Mouse (Mus musculus) liver, adult (tissue): ENCODE results near the gene Prpf39.

Experiments
- GATA4 ChIP-seq: IDR thresholded peaks from 2 replicates; pipeline ENCODE4 v1.6.1; 2014; ENCODE audit warnings: mild to moderate bottlenecking, low read length; ENCODE audit not compliant: insufficient replicate concordance

Prpf39 gene

DNA sequence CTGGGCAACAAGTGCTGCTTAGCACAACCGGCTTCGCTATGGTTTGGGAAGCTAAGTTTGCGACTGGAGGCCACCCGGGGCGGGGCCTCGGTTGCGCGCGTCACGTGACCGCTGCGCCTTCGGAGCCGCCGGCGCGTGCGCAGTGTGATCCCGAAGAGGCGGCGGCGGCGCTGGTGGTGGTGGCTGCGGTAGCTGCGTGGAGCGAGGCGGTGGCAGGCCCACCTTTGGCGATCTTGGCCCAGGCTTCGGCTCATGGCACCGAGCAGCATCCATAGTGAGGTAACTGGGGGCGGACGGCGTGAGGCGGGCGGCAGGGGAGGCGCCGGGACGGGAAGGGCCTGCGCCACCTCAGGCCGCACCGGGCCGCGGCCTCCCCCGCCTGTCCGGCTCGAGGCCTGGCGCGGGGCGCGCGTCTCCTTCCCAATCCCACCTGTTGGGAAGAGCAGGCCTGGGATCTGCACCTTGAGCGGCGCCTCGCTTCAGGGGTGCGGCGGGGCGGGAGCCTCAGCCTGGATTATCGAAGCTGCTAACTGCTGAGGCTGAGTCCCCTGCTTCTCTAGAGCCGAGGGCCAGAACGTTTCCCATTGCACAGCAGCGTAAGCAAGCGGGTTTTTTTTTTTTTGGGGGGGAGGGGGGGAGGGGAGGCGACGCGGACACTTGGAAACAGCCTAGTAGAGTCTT, at the start of gene Prpf39:
Gene Prpf39, plus strand, starts transcription at position 144 of the 681 bp plus-strand sequence.
- TF ChIP-seq GATA4: no peak

DNA sequence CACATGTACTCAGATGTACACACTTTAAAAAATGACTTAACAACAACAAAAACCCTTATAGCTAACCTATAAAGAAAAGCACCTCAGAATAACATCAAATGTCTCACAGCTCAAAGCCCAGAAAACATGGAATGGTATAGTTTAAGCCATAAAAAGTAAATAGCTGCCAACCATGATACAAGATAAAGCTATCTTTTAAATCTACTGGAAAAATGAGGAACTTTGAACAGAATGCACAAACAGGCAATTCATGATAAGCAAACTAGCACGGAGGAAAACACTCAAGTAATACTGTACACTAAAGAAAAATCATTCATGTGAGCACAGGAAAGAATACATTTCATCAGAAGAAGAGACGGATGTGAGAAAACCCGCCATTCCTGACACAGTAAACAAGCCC, 28.4 kb upstream of the Prpf39 start:
- no peak for TF ChIP-seq GATA4

GRCm38 (mm10) chr12:65022842-65023241, 13.3 kb upstream of the Prpf39 start:
- TF ChIP-seq GATA4: no peak

DNA sequence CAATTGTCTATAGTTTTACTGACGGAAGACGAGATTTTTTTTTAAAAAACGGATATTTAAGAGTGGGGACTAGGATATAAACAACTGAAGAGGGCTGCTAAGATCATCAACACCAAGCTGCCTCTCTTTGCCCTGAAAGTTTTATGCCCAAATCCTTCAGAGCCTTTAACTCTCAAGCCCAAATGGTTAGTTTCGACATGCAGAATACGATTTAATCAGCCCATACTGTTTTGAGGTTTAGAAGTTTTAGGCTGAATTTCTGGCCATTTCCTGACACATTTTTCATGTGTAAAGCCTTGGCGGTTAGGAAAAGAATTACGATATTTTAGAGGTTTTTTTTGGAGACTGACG, 319 bp upstream of the Prpf39 start:
- TF ChIP-seq GATA4: no peak

DNA sequence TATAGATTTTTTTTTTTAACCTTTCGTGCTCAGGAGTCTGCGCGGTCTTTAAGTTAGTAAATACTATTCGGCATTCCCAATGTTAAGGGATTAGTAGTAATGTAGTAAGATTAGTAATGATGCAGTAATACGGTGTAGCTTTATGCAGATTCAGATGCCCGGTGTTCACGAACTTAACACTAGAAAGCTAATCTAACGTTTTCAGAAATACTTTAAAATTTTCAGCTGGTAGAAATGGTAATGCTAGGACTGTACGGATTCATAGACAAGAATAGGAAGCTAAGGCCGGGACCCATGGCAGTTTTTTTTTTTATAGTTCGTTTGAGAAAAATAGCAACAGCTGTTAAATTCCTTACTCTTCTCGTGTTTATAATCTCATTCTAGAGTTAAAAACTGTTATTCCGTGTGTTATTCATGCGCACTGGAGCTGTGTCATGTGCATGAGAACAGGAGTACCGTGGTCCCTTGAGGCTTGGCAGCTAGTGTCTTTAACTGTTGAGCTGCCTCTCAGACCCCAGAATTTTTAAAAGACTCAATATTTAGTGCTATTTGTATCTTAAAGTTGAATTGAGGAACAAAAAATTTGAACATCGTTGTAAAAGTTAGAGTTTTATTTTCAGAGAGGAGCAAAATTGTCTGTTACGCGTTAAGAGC, 886 bp downstream of the Prpf39 start:
- TF ChIP-seq GATA4: no peak

GRCm38 (mm10) chr12:65037546-65037937, 1.4 kb downstream of the Prpf39 start:
- TF ChIP-seq GATA4: no peak

DNA sequence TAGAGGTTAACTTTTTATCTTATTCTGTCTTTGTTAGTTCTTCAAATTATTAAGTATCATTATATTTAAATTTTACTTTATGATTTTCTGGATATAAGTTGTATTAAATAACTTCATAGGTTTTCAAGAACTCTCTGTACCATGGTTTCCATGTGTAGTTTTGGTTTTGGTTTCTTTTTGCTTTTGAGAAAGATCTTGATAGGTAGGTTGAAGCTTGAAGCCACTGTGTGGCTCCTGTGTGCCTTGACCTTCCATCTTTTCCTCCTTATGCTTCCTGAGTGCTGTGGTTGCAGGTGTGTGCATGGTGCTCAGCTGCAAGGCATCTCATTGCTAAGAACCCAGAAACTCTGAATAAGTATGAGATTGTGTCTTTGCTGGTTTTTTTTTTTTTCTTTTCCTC, 12.7 kb downstream of the Prpf39 start:
- no peak for TF ChIP-seq GATA4

GRCm38 (mm10) chr12:65058203-65058602, 22.1 kb downstream of the Prpf39 start:
- no peak for TF ChIP-seq GATA4

DNA sequence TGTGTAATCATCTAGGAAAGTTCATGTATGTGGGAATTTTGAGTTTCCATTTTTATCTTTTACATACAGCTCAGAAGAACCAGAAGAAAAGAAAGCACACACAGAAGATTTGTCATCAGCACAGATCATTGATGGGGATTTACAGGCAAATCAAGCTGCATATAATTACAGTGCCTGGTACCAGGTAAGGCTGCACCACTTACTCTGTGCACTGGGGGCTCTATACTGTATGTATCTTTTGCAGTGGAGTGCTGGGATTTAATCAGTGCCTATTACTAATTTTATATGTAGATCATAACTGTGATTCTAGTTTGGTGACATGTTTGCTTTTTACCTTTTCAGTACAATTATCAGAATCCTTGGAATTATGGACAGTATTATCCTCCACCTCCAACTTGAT, 24.9 kb downstream of the Prpf39 start:
- no peak for TF ChIP-seq GATA4

GRCm38 (mm10) chr12:65065241-65065640, 29.1 kb downstream of the Prpf39 start:
- no peak for TF ChIP-seq GATA4

DNA sequence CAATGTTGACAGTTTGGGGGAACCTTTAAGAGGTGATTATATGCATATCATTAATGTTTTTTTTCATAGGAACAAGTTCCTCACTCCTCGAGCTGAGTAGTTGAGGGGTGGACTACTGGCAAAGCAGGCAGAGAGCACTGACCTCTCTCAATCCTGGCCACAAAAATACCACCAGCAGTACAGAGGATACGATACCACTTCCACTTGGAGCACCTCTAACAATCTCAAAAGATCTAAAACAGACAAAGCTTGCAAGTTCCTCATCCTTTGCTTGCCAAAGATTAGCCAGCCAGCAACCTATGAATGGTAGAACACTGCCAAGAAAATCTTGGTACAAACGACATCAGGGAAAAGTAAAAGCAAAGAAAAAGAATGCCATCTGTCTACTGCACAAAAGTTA, 30.1 kb downstream of the Prpf39 start:
- no peak for TF ChIP-seq GATA4

DNA sequence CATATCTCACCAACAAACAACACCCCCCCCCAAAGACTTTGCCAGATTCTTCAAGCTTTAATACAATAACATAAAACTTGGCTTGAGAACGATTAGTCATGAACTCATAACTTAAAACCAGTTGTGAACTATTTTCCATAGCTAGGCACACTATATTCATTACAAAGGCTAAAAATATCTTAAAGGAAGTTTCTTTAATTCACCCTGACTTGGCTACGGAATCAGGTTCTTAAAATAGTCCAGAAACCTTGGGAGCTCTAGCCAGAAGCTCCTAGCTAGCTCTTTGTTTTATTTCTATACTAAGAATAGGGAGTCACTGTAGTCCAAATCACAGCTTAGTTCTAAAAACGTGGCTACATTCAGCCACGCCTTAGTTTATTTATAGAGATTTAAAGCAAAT, 32.3 kb downstream of the Prpf39 start:
- TF ChIP-seq GATA4: no peak

- no peak for TF ChIP-seq GATA4
Measured at GRCm38 (mm10) chr12:65072911-65073610, 36.9 kb downstream of the Prpf39 start.

- no peak for TF ChIP-seq GATA4
Measured at GRCm38 (mm10) chr12:65073611-65074178, 37.6 kb downstream of the Prpf39 start, which contains the start of gene Fkbp3. Gene Fkbp3, minus strand, starts transcription at chr12:65074007.

- TF ChIP-seq GATA4: no peak
Measured at GRCm38 (mm10) chr12:65074651-65075050, 38.5 kb downstream of the Prpf39 start.

- TF ChIP-seq GATA4: no peak
Measured at GRCm38 (mm10) chr12:65075085-65075732, 39.1 kb downstream of the Prpf39 start, which contains the start of gene Fancm. Gene Fancm, plus strand, starts transcription at chr12:65075603.

GRCm38 (mm10) chr12:65075733-65076310, 39.7 kb downstream of the Prpf39 start:
- TF ChIP-seq GATA4: no peak
